Mouse (Mus musculus) cerebellum, adult (tissue): ENCODE measurements around the gene Pfkfb2.

ENCODE experiments used
- ATAC-seq: cut with Nextera tagmentation; 2 replicates; pipeline ENCODE4 v1.9.2; 2017; ENCODE audit warnings: mild to moderate bottlenecking, moderate library complexity, mixed read lengths; ENCODE audit not compliant: insufficient number of reproducible peaks, low FRiP score, low TSS enrichment

Gene Pfkfb2

GRCm38 (mm10) chr1:130739636-130740035 is 10.6 kb upstream of the Pfkfb2 start:
- no peak for ATAC-seq

- no peak for ATAC-seq
Observed at GRCm38 (mm10) chr1:130738551-130739106, 9.6 kb upstream of the Pfkfb2 start.

GRCm38 (mm10) chr1:130737916-130738315 is 8.9 kb upstream of the Pfkfb2 start:
- ATAC-seq = no peak

GRCm38 (mm10) chr1:130737411-130737881 is 8.4 kb upstream of the Pfkfb2 start:
- no peak for ATAC-seq

GRCm38 (mm10) chr1:130734852-130735251 is 5.8 kb upstream of the Pfkfb2 start:
- no peak for ATAC-seq

GRCm38 (mm10) chr1:130734452-130734851 is 5.4 kb upstream of the Pfkfb2 start:
- no peak for ATAC-seq

GRCm38 (mm10) chr1:130733671-130734070 is 4.6 kb upstream of the Pfkfb2 start:
- ATAC-seq = no peak

- ATAC-seq = no peak
Observed at GRCm38 (mm10) chr1:130732706-130733658, 3.9 kb upstream of the Pfkfb2 start.

GRCm38 (mm10) chr1:130731741-130732337 is 2.8 kb upstream of the Pfkfb2 start, which contains the start of gene AA986860:
AA986860 (plus strand) TSS chr1:130731976.
- no peak for ATAC-seq

GRCm38 (mm10) chr1:130728708-130729107 is 345 bp downstream of the Pfkfb2 start:
- ATAC-seq = no peak

- ATAC-seq = no peak
Observed at GRCm38 (mm10) chr1:130728070-130728469, 983 bp downstream of the Pfkfb2 start.

- no peak for ATAC-seq
Observed at GRCm38 (mm10) chr1:130726396-130726795, 2.7 kb downstream of the Pfkfb2 start.

GRCm38 (mm10) chr1:130724206-130724605 is 4.8 kb downstream of the Pfkfb2 start:
- ATAC-seq = no peak

- peak; percentile 38 for ATAC-seq
Observed at GRCm38 (mm10) chr1:130717291-130717871, 11.7 kb downstream of the Pfkfb2 start, which contains the start of gene Yod1. Yod1 (plus strand) TSS chr1:130717327.

GRCm38 (mm10) chr1:130716513-130717290 is 12.4 kb downstream of the Pfkfb2 start:
- ATAC-seq = peak; percentile 5; the same call in 1 of the 2 replicates

GRCm38 (mm10) chr1:130716218-130716512 is 12.9 kb downstream of the Pfkfb2 start:
- ATAC-seq = no peak; the same call in 1 of the 2 replicates

- ATAC-seq = peak; percentile 92
Observed at GRCm38 (mm10) chr1:130715561-130716217, 13.4 kb downstream of the Pfkfb2 start, which contains the start of gene Gm29427. Gm29427 (minus strand) TSS chr1:130715799.

- no peak for ATAC-seq
Observed at GRCm38 (mm10) chr1:130714046-130714445, 15.0 kb downstream of the Pfkfb2 start.
